In genomic region chr11:97677842-97678241, GRCm38 (mm10) we compare ENCODE assay signal across 11 mouse cellular contexts. TPM values are rescaled to one million over a fixed set of nuclear protein-coding genes. Genes with fewer than 3 reads are reported as not detected.
A peak's percentile ranks its signal among the peaks of the same experiment; 100 is the strongest.
DNase-seq lines count a peak whose midpoint lies in the region; ATAC-seq and TF ChIP-seq lines count a peak whose summit lies in the region.
"Had no signal": no experiment of that assay in that cellular context is flagged by ENCODE, and none has a peak within 500 bp of the region (broad histone marks: within the 10 kb centered on the region; RNA-seq: fewer than 3 reads in every experiment).

No protein-coding gene starts in this region.

- peak; percentile 3; the same call in 1 of the 2 replicates for ATAC-seq in hindbrain, postnatal 0 days
- ATAC-seq in hindbrain, embryonic 12.5 days (ENCODE audit: low FRiP score): no peak

- no peaks in the 10 kb centered on the region for H3K9me3 ChIP-seq in hindbrain, postnatal 0 days (ENCODE audit: low read length)
- H3K9me3 ChIP-seq in hindbrain, embryonic 12.5 days (replicated peaks): no peaks in the 10 kb centered on the region
- no peaks in the 10 kb centered on the region for H3K9me3 ChIP-seq in ES-Bruce4 (replicated peaks; ENCODE audit: control insufficient read depth, insufficient read depth, low read length, poor library complexity, severe bottlenecking)

- no peak for TF ChIP-seq POLR2A in ES-Bruce4 (IDR thresholded peaks at IDR 0.05; ENCODE audit: insufficient read depth, low read length)
- TF ChIP-seq POLR2A in brain, embryonic 14.5 days (IDR thresholded peaks at IDR 0.05; ENCODE audit: borderline replicate concordance, extremely low read depth, insufficient read depth, insufficient read length, poor library complexity, severe bottlenecking): no peak

- no peak overlapping the region for H3K4me2 ChIP-seq in hindbrain, postnatal 0 days (ENCODE audit: low read depth, low read length)
- no peak overlapping the region for H3K4me2 ChIP-seq in hindbrain, embryonic 12.5 days (replicated peaks)

- DNase-seq in hindbrain, postnatal 0 days (ENCODE audit: low spot score): peak; percentile 27
- peak; percentile 33 for DNase-seq in brain, embryonic 14.5 days (ENCODE audit: low read depth)
- DNase-seq in lung, postnatal 25 days (ENCODE audit: low spot score): peak; percentile 50
- DNase-seq in layer of hippocampus, postnatal 36 days: no peak
- no peak for DNase-seq in kidney, adult 9 months
- DNase-seq: adrenal gland, adult 2 months; right cerebral cortex, postnatal 14 days; thymus, postnatal 36 days had no signal

- H3K9ac ChIP-seq in hindbrain, postnatal 0 days (replicated peaks; ENCODE audit: low read length): no peak overlapping the region
- H3K9ac ChIP-seq in hindbrain, embryonic 12.5 days: no peak overlapping the region
- H3K9ac ChIP-seq in ES-Bruce4 (ENCODE audit: low read depth, poor library complexity, severe bottlenecking): peak overlapping the region; percentile 46

- no peak overlapping the region for H3K4me3 ChIP-seq in hindbrain, postnatal 0 days (ENCODE audit: low read length)
- H3K4me3 ChIP-seq in hindbrain, embryonic 12.5 days: no peak overlapping the region
- H3K4me3 ChIP-seq in ES-Bruce4 (ENCODE audit: low read depth, low read length): no peak overlapping the region

- peak; percentile 53 for TF ChIP-seq CTCF in hindbrain, postnatal 0 days (IDR thresholded peaks at IDR 0.05; ENCODE audit: low read depth)
- no peak for TF ChIP-seq CTCF in ES-Bruce4 (IDR thresholded peaks at IDR 0.05; ENCODE audit: low read depth, low read length)
- TF ChIP-seq CTCF in brain, embryonic 14.5 days (IDR thresholded peaks at IDR 0.05; ENCODE audit: borderline replicate concordance, extremely low read depth, insufficient read depth, insufficient read length): peak; percentile 32; the same call in 1 of the 2 replicates

- no peak overlapping the region for H3K27ac ChIP-seq in hindbrain, postnatal 0 days
- no peak overlapping the region for H3K27ac ChIP-seq in hindbrain, embryonic 12.5 days
- H3K27ac ChIP-seq in ES-Bruce4 (ENCODE audit: insufficient read depth, low read length): peak overlapping the region; percentile 22; the same call in 1 of the 2 replicates

- TF ChIP-seq EP300 in ES-Bruce4 (IDR thresholded peaks at IDR 0.05; ENCODE audit: insufficient read depth, low read depth, low read length): no peak

- 50% methylated on average over 8 of the region's 8 CpGs for WGBS in hindbrain, postnatal 0 days
- WGBS in hindbrain, embryonic 12.5 days: 54% methylated on average over 8 of the region's 8 CpGs

- H3K27me3 ChIP-seq in hindbrain, postnatal 0 days (ENCODE audit: insufficient read depth, low read length): no peaks in the 10 kb centered on the region
- H3K27me3 ChIP-seq in hindbrain, embryonic 12.5 days: no peaks in the 10 kb centered on the region
- no peaks in the 10 kb centered on the region for H3K27me3 ChIP-seq in ES-Bruce4 (ENCODE audit: control insufficient read depth, insufficient read depth, low read length, poor library complexity, severe bottlenecking)

- no peaks in the 10 kb centered on the region for H3K4me1 ChIP-seq in hindbrain, postnatal 0 days (ENCODE audit: insufficient read depth, low read length)
- peaks cover 9% of the 10 kb centered on the region; the same call in 1 of the 2 replicates for H3K4me1 ChIP-seq in hindbrain, embryonic 12.5 days
- H3K4me1 ChIP-seq in ES-Bruce4 (ENCODE audit: control insufficient read depth, insufficient read depth, low read length): peaks cover 17% of the 10 kb centered on the region

- peaks cover 42% of the 10 kb centered on the region for H3K36me3 ChIP-seq in hindbrain, postnatal 0 days (ENCODE audit: insufficient read depth, low read length)
- peaks cover 93% of the 10 kb centered on the region for H3K36me3 ChIP-seq in hindbrain, embryonic 12.5 days
- H3K36me3 ChIP-seq in ES-Bruce4 (ENCODE audit: control insufficient read depth, insufficient read depth, low read length, poor library complexity, severe bottlenecking): peaks cover 70% of the 10 kb centered on the region

RNA-seq across cellular contexts. Expression of gene Cisd3, which starts 7.8 kb away (rescaled TPM):
- total RNA-seq in hindbrain, postnatal 0 days (2014; rRNA removed): 21.2 and 24.0 TPM in 2 replicates
- 47.6 and 52.0 TPM in 2 replicates for polyA plus RNA-seq in hindbrain, postnatal 0 days (2015; fragmentation: Nextera tagmentation; extraction: Ambion mirVana)
- polyA plus RNA-seq in hindbrain, embryonic 12.5 days (2016; fragmentation: Nextera tagmentation; extraction: Ambion mirVana): 14.7 and 17.1 TPM in 2 replicates
- polyA plus RNA-seq in ES-Bruce4 (2011; ENCODE audit: insufficient read depth, insufficient read length, low read depth, missing spikeins): 62.3 and 77.2 TPM in 2 replicates
- 13.1 and 13.5 TPM in 2 replicates for polyA plus RNA-seq in brain, embryonic 14.5 days (2012; rRNA removed)
- total RNA-seq in layer of hippocampus, postnatal 36 days (2021): 10 to 100 TPM; 52.8 to 58.2 TPM

RNA-seq across cellular contexts. Expression of gene Mllt6, which starts 14.6 kb away (rescaled TPM):
- total RNA-seq in hindbrain, postnatal 0 days (2014; rRNA removed): 43.9 and 60.8 TPM in 2 replicates
- polyA plus RNA-seq in hindbrain, postnatal 0 days (2015; fragmentation: Nextera tagmentation; extraction: Ambion mirVana): 1.5 and 1.7 TPM in 2 replicates
- 2.9 and 3.5 TPM in 2 replicates for polyA plus RNA-seq in hindbrain, embryonic 12.5 days (2016; fragmentation: Nextera tagmentation; extraction: Ambion mirVana)
- polyA plus RNA-seq in ES-Bruce4 (2011; ENCODE audit: insufficient read depth, insufficient read length, low read depth, missing spikeins): 23.7 and 25.2 TPM in 2 replicates
- 40.8 and 49.6 TPM in 2 replicates for polyA plus RNA-seq in brain, embryonic 14.5 days (2012; rRNA removed)
- total RNA-seq in layer of hippocampus, postnatal 36 days (2021): 100 to 1,000 TPM; 105 to 110 TPM

RNA-seq across cellular contexts. Expression of gene Pcgf2, which starts 22.5 kb away (rescaled TPM):
- total RNA-seq in hindbrain, postnatal 0 days (2014; rRNA removed): 11.3 and 18.0 TPM in 2 replicates
- 13.3 and 14.8 TPM in 2 replicates for polyA plus RNA-seq in hindbrain, postnatal 0 days (2015; fragmentation: Nextera tagmentation; extraction: Ambion mirVana)
- polyA plus RNA-seq in hindbrain, embryonic 12.5 days (2016; fragmentation: Nextera tagmentation; extraction: Ambion mirVana): 23.3 and 24.7 TPM in 2 replicates
- 74.6 and 84.0 TPM in 2 replicates for polyA plus RNA-seq in ES-Bruce4 (2011; ENCODE audit: insufficient read depth, insufficient read length, low read depth, missing spikeins)
- polyA plus RNA-seq in brain, embryonic 14.5 days (2012; rRNA removed): 175 and 188 TPM in 2 replicates
- total RNA-seq in layer of hippocampus, postnatal 36 days (2021): 10 to 100 TPM; 23.5 to 30.6 TPM

RNA-seq across cellular contexts. Expression of gene Psmb3, which starts 25.4 kb away (rescaled TPM):
- total RNA-seq in hindbrain, postnatal 0 days (2014; rRNA removed): 453 and 498 TPM in 2 replicates
- 499 and 523 TPM in 2 replicates for polyA plus RNA-seq in hindbrain, postnatal 0 days (2015; fragmentation: Nextera tagmentation; extraction: Ambion mirVana)
- polyA plus RNA-seq in hindbrain, embryonic 12.5 days (2016; fragmentation: Nextera tagmentation; extraction: Ambion mirVana): 375 and 438 TPM in 2 replicates
- 296 and 332 TPM in 2 replicates for polyA plus RNA-seq in ES-Bruce4 (2011; ENCODE audit: insufficient read depth, insufficient read length, low read depth, missing spikeins)
- polyA plus RNA-seq in brain, embryonic 14.5 days (2012; rRNA removed): 356 and 525 TPM in 2 replicates
- total RNA-seq in layer of hippocampus, postnatal 36 days (2021): 100 to 1,000 TPM; 125 to 129 TPM

RNA-seq across cellular contexts. Expression of gene Epop, which starts 48.3 kb away (rescaled TPM):
- total RNA-seq in hindbrain, postnatal 0 days (2014; rRNA removed): 11.0 and 12.0 TPM in 2 replicates
- polyA plus RNA-seq in hindbrain, postnatal 0 days (2015; fragmentation: Nextera tagmentation; extraction: Ambion mirVana): 2.3 and 2.4 TPM in 2 replicates
- polyA plus RNA-seq in hindbrain, embryonic 12.5 days (2016; fragmentation: Nextera tagmentation; extraction: Ambion mirVana): 11.2 and 11.7 TPM in 2 replicates
- 39.3 and 44.1 TPM in 2 replicates for polyA plus RNA-seq in ES-Bruce4 (2011; ENCODE audit: insufficient read depth, insufficient read length, low read depth, missing spikeins)
- polyA plus RNA-seq in brain, embryonic 14.5 days (2012; rRNA removed): 7.0 and 9.9 TPM in 2 replicates
- total RNA-seq in layer of hippocampus, postnatal 36 days (2021): 10 to 100 TPM; 33.6 to 34.2 TPM
- total RNA-seq: MEL had no signal

Comparison
In these comparisons a context has a peak if more than half of its experiments do, and no peak if none do; other contexts are left out.
1. DNase-seq: peak in hindbrain, postnatal 0 days (single experiment), brain, embryonic 14.5 days (single experiment) and lung, postnatal 25 days (single experiment); none in layer of hippocampus, postnatal 36 days (0 of 2) and kidney, adult 9 months (single experiment).